19 mouse cellular contexts compared by ENCODE assay signal in the genomic region with DNA sequence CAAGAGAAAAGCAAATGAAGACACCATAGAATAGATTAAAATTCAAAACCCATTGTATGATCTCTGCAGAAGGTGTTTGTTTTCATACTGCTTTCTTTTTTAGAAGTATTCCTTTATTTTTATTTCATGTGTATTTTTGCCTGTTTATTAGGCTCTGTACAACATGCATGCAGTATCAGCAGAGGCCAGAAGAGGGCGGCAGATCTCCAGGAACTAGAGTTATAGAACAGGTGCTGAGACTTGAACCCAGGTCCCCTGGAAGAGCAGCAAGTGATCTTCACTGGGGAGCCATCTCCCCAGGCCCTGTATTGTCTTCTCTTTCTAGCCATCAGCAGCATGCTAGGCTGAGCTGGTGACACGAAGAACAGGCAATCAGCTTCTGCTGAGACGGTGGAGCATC. TPM values are rescaled to one million over a fixed set of nuclear protein-coding genes. Genes with fewer than 3 reads are reported as not detected.
DNase-seq lines count a peak whose midpoint lies in the region; ATAC-seq and TF ChIP-seq lines count a peak whose summit lies in the region.
"Had no signal": no experiment of that assay in that cellular context is flagged by ENCODE, and none has a peak within 500 bp of the region (broad histone marks: within the 10 kb centered on the region; RNA-seq: fewer than 3 reads in every experiment).

No protein-coding gene starts in this region.

- no peak overlapping the region for H3K4me2 ChIP-seq in stomach, postnatal 0 days (replicated peaks; ENCODE audit: low read depth)
- H3K4me2 ChIP-seq: forebrain, embryonic 15.5 days; heart, embryonic 15.5 days; hindbrain, embryonic 12.5 days; limb, embryonic 13.5 days; midbrain, embryonic 13.5 days had no signal

- H3K4me3 ChIP-seq in layer of hippocampus, adult 2 months, result no peak overlapping the region
- H3K4me3 ChIP-seq in stomach, postnatal 0 days (ENCODE audit: low read depth, low read length), result no peak overlapping the region
- H3K4me3 ChIP-seq: embryonic facial prominence, embryonic 10.5 days; erythroblast, embryonic 14.5 days; forebrain, embryonic 15.5 days; heart, embryonic 15.5 days; hindbrain, embryonic 12.5 days; limb, embryonic 13.5 days; midbrain, embryonic 13.5 days had no signal

- H3K9me3 ChIP-seq in stomach, postnatal 0 days (ENCODE audit: control insufficient read depth, low read length), result no peaks in the 10 kb centered on the region
- H3K9me3 ChIP-seq: forebrain, embryonic 15.5 days; heart, embryonic 15.5 days; hindbrain, embryonic 12.5 days had no signal

- no peak for TF ChIP-seq EP300 in stomach, postnatal 0 days (optimal IDR thresholded peaks at IDR 0.05)

- H3K27ac ChIP-seq in layer of hippocampus, adult 2 months, result no peak overlapping the region
- H3K27ac ChIP-seq in stomach, postnatal 0 days (replicated peaks), result no peak overlapping the region
- H3K27ac ChIP-seq: embryonic facial prominence, embryonic 10.5 days; forebrain, embryonic 15.5 days; heart, embryonic 15.5 days; hindbrain, embryonic 12.5 days; limb, embryonic 13.5 days; midbrain, embryonic 13.5 days had no signal

- CTCF ChIA-PET in Patski (lab: Charles Lee), result interaction anchor here (1.4 to 2.6 kb wide), 3 partner anchors 11 to 36 kb away, joined by 4 to 12 read pairs (median 9); no protein-coding TSS in a partner anchor

- DNase-seq in layer of hippocampus, adult 2 months (ENCODE audit: low spot score in 2 of 2), result no peak
- DNase-seq in layer of hippocampus, postnatal 10 days (ENCODE audit: low spot score in 2 of 2), result no peak
- peak; percentile 48 for DNase-seq in thymus, postnatal 4 days
- DNase-seq in thymus, adult 18-20 months, result no peak
- no peak for DNase-seq in Patski (ENCODE audit: low read depth, low spot score)
- DNase-seq in stomach, postnatal 0 days (ENCODE audit: low spot score), result no peak
- DNase-seq in cerebellum, adult 9-11 months, result no peak
- no peak for DNase-seq in kidney, adult 11 months
- DNase-seq: cerebellum, adult 11 months; cerebellum, postnatal 36 days; heart, adult 11 months had no signal

- H3K4me1 ChIP-seq in stomach, postnatal 0 days (replicated peaks; ENCODE audit: control insufficient read depth, insufficient read depth), result no peaks in the 10 kb centered on the region
- H3K4me1 ChIP-seq: embryonic facial prominence, embryonic 10.5 days; forebrain, embryonic 15.5 days; heart, embryonic 15.5 days; hindbrain, embryonic 12.5 days had no signal

- in situ Hi-C loops in Patski (cut with MboI; ENCODE audit: low pct_unique_long_range_greater_than_20kb), result no loop called here

- no peaks in the 10 kb centered on the region for H3K36me3 ChIP-seq in stomach, postnatal 0 days (ENCODE audit: control insufficient read depth, insufficient read depth, low read length)
- H3K36me3 ChIP-seq: embryonic facial prominence, embryonic 10.5 days; forebrain, embryonic 15.5 days; heart, embryonic 15.5 days; hindbrain, embryonic 12.5 days; limb, embryonic 13.5 days; midbrain, embryonic 13.5 days had no signal

- ATAC-seq in Patski, result no peak
- no peak for ATAC-seq in stomach, postnatal 0 days (ENCODE audit: low FRiP score, low TSS enrichment)
- ATAC-seq: forebrain, embryonic 15.5 days; intestine, embryonic 16.5 days; midbrain, embryonic 13.5 days had no signal

- TF ChIP-seq CTCF in layer of hippocampus, adult 2 months (conservative IDR thresholded peaks at IDR 0.05), result peak; percentile 43
- TF ChIP-seq CTCF in Patski (IDR thresholded peaks at IDR 0.05), result peak; percentile 38
- peak; percentile 33; the same call in 1 of the 2 replicates for TF ChIP-seq CTCF in stomach, postnatal 0 days (IDR thresholded peaks at IDR 0.05; ENCODE audit: low read depth)

- POLR2A ChIA-PET in Patski (lab: Charles Lee), result no interaction called here

- no peak overlapping the region for H3K9ac ChIP-seq in stomach, postnatal 0 days (ENCODE audit: low read length)
- H3K9ac ChIP-seq: forebrain, embryonic 15.5 days; heart, embryonic 15.5 days; hindbrain, embryonic 12.5 days; limb, embryonic 13.5 days; midbrain, embryonic 13.5 days had no signal

- WGBS in stomach, postnatal 0 days, result 69% methylated on average over 3 of the region's 3 CpGs

- H3K27me3 ChIP-seq in Patski, result no peaks in the 10 kb centered on the region
- no peaks in the 10 kb centered on the region for H3K27me3 ChIP-seq in stomach, postnatal 0 days (ENCODE audit: control insufficient read depth, insufficient read depth, low read length)
- H3K27me3 ChIP-seq: forebrain, embryonic 15.5 days; heart, embryonic 15.5 days; hindbrain, embryonic 12.5 days; midbrain, embryonic 13.5 days had no signal

RNA-seq across cellular contexts. Expression of a gene that starts 45.9 kb away (rescaled TPM):
- total RNA-seq in layer of hippocampus, adult 2 months (2021), result 10 to 100 TPM; 93.4 to 93.9 TPM
- total RNA-seq in layer of hippocampus, postnatal 10 days (2021), result 10 to 100 TPM; 62.6 to 73.8 TPM
- polyA plus RNA-seq in Patski (2021), result 88.1 TPM
- polyA plus RNA-seq in stomach, postnatal 0 days (2015; fragmentation: Nextera tagmentation; extraction: Ambion mirVana), result 42.2 and 47.1 TPM in 2 replicates
- polyA plus RNA-seq: erythroblast, embryonic 14.5 days had no signal
